Mouse (Mus musculus): ENCODE measurements at regions not wholly inside any gene's neighbourhood (a gene's known extent, or its start where the extent isn't known, plus 50 kb on each side); places are given as distances from the start of the nearest gene placed in this dataset.
A peak's percentile ranks its signal among the peaks of the same experiment; 100 is the strongest.

DNA sequence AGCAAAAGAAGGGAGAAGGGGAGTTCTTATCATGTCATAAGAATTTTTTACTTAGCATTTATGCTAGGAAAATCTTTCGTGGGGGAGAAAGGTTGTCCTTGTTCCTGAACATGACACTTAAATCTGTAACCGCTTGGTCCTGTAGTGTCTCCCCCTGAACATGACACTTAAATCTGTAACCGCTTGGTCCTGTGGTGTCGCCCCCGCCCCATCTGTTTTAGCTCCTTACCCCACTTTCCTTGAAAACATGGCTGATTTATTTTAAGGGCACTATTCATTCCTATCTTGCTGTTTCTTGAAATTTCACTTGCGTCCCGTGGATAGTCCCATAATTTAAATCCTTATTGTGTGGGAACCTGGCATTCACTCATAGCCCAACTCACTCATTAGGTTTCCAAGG is 82.2 kb downstream of the Rap2a start:
- no peak for DNase-seq (ENCODE audit: low spot score)

DNA sequence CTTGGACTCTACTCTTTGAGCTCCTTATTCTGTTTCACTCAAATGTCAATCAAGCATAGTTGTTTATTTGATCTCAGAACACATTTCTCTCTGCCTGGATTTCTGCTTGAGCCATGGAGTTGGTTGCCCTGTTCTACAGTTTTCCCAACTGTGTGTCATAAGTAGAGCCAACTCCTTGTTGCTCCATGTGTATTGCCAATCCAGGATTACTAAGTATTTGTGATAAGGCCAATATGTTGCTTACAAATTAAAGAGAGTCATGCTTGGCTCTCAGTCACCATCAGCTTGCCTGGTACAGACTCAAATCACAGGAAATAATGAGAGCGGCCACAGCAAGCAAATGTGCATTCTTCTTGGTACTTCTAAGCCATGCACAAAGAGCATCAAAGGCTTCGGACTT is 82.7 kb downstream of the Rap2a start:
- DNase-seq (ENCODE audit: low spot score) = peak; percentile 15

DNA sequence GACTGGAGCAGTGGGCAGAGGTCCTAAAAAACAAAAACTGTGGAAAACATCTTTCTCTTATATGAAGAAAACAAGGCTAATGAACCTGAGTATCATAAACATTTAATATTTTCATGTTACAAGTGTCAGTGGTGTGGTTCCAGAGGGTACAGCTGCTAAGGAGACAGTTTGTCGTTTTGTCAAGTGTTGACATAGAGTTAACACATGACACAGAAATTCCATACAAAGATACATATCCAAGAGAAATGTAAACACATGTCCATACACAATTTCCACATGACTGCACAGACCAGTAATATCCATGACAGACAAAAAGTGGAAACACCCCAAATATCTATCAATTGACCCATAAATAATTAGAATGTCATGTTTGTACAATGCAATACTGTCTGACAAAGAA is 88.7 kb downstream of the Rap2a start:
- DNase-seq (ENCODE audit: low spot score) = no peak

DNA sequence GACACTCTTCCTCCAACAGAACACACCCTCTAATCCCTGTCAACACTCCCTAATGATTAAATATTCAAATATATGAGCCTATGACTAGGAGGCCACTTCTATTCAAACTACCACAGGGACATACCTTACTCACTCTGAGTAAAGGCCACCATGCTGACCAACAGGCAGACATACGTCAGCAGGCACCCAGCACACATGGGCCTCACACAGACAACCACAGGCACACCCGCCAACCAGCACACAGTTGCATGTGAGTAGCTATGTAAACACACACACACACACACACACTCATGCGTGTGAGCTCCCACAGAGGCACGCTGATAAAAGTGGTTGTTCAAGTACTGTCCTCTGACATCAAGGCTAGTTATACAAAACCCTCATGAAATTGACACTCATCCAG is 89.8 kb downstream of the Rap2a start:
- no peak for DNase-seq (ENCODE audit: low spot score)

DNA sequence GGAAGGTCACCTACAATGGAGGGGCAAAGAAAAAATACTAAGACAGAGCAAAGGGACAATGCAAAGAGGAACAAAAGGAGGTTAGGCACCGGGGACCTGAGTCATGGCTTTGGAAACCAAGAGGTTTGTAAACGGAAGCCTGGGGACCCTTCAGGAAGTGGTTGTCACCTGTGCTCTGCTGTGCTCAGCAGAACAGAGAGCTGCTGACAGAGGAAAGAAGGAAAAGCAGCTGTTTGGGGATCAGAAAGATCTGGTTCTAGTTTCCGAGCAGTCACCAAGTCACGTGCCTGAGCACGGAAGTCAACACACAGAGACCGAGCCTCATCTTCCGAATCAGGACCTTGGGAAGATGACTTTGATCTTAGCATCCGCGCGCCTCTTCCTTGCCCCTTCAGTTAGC is 94.0 kb downstream of the Rap2a start:
- DNase-seq (ENCODE audit: low spot score) = no peak

DNA sequence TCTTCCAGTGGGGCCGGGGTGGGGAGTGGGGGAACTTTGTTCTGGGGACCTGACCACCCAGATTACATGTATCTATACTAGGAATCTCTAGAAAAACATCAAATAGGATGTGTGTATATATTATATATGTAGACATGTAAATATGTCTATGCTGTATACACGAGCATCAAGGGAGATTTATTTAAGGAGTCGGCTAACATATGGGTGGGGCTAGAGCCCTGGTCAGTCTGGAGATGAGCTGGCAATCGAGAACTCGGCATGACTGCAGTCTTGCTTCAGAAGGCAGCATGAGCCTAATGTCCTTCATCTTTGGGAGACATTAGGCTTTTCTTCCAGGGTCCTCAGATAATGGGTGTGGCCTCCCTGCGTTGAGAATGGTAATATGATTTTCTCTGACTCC is 97.0 kb downstream of the Rap2a start:
- DNase-seq (ENCODE audit: low spot score) = no peak

DNA sequence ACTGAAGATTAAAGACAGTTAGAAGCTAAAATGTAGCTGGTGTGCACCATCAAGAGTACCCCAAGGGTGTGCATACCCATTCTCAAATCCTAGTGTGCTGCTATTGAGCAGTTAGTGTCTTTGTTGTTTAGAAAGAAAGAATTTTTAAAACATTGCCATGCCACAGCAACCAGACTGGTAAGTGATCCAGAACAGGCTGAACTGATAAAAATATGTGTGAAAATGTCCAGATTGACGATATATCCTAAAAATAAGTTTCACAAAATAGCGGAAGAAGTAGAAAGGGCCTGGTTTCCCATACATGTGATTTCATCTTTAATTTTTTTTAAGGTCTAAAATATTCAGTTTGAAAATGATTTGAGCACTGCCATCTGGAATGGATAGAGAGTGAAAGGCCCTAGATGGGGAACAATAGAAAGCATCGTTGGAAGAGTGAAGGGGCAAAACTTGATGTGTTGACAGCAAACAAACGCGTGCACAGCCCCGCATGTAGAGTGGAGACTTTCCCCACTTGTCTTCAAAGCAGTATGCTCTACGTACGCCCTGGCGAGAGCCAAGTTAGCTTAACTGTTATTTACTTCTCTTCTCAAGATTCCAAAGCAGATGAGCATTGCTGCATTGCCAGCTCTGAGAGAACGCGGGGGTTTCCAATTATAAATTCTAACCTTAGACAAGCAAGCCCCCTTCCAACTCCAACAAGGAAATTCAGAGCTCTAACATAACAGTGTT is 100.3 kb downstream of the Rap2a start:
- DNase-seq (ENCODE audit: low spot score) = no peak

DNA sequence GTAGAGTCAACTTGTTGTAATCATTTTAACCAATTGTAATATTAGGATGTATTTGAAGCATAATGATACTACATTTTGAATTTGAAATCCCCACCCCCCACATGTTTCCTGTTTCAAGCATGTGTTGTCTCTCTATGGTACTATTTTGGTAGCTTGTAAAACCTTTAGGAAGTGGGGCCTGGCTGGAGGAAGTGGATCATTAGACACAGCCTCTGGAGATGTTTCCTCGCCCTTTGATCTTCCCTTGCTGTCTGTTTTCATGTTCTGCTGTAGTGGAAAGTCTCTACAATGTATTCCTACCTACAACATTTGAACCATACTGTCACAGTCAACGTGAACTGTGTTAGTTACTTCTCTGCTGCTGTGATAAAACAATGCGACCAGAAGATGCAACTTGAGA is 105.6 kb downstream of the Rap2a start:
- DNase-seq (ENCODE audit: low spot score) = no peak

DNA sequence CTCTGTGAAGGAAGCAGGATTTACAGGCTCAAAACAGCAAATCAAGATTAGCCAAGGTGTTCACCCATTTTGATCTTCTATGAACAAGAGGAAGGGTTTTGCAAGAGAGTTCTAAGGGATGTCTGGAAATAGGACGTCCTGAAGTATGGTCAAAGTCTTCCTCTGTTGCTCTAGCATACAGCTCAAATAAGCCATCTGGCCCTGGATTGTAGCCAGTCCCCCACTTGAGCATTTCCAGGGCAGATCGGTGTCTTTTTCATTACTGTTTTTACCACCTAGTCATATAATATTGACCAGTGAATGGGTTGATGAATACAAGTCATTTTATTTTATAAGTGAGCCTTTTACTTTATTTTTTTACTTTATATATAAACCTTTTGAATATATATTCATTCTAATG is 113.9 kb downstream of the Rap2a start:
- DNase-seq (ENCODE audit: low spot score) = no peak

DNA sequence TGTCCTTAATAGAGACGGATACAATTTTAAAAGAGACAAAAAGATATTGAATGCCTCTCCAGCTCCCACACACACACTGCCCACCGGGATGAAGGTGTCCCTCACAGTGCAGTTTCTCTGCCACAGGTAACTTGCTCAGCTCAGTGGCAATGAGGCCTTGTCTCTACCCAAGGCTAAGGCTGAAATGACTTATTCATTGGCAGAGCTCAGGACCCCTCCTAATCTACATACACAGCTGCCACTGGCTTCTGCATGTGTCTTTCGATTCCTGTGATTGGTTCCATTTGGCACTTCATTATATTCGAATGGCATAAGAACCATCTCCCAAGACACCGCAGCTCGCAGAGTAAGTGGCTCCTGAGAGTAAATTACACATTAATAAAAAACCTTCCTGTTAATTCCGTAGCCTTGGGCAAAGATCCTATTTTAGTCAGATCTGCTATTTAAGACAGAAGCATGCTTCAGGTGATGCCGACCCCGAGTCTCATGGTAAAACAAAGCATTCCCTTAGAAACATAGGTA is 122.2 kb downstream of the Rap2a start:
- no peak for DNase-seq (ENCODE audit: low spot score)

DNA sequence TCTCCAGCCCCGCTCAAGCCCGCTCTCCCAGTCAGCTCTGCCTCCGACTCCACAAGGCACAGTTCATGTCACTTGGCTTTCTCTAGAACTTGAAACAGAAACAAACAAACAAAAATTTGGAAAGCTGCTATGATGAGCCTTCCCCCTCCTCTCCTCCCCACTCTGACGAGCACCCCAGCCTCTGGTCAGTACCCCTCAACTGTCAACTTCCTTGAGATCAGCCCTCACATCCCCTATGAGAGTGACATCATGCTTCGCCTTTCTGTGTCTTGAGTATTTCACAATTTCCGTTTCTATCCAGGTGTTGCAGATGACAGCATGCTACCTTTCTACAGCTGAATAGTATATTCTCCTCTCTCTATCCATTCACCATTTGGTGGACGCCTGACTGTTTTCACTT is 123.3 kb downstream of the Rap2a start:
- DNase-seq (ENCODE audit: low spot score) = no peak

DNA sequence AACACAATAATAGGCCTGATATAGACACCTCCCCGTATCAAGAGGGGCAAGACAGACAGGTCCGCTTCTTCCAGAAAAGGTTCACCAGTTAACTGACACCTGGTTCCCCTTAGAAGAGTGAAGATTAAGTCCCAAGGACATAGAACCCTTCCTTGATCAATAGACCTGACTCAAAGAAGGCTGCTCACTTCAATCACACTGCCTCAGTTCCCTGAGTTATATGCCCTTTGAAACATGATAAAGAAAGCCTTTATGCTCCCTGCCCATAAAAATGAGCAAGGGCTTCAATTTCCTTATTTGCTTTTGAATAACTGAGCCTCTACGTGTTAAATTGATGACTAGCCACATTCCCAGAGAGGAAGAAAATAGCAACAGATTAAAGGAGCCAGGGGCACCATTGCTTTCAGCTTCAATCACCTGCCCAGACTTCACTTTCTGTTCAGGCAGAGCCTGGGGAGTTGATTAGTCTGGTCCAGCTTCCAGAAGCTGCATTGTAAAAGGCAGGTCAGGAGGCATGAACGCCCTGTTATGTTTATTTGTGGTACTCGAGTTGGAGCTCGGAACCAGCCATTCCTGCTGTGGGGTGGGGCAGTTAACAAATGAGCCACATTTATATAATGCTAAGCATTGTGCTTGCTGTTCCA is 125.7 kb downstream of the Rap2a start:
- peak; percentile 16 for DNase-seq (ENCODE audit: low spot score)

DNA sequence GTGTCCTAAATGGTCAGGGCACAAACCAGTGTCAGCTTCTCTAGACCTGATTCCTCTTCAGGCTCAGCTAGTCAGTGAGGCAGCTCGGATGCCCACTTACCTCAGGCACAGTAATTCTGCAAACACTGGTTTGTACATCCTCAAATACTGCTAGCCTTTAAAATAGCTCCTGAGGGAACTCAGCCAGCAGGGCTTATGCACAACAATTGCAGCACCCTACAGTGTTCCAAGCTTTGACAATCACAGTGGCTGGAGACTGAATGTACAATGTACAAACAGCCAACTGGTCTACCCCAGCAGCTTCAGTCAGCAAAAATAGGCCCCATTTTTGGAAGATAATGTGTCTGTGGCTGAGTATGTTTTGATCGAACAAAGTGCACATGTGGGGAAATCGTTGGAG is 129.6 kb downstream of the Rap2a start:
- no peak for DNase-seq (ENCODE audit: low spot score)

DNA sequence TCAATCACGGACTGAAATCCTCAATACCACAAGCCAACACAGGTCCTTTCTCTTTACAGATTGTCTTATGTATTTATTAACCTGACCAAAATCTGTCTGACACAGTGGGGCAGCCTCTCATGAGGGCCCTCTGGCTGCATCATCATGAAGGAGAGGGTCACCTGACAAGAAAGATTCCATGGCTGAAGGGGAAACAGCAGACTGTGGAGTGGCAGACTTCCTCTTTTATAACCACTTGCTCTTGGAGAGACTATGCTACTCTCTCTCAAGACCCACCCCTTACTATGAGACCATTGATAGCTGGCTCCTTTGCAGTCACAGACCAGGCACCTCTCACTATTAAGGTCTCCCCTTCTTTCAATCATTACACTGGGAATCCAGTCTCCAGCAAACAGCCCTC is 133.1 kb downstream of the Rap2a start:
- DNase-seq (ENCODE audit: low spot score) = no peak

DNA sequence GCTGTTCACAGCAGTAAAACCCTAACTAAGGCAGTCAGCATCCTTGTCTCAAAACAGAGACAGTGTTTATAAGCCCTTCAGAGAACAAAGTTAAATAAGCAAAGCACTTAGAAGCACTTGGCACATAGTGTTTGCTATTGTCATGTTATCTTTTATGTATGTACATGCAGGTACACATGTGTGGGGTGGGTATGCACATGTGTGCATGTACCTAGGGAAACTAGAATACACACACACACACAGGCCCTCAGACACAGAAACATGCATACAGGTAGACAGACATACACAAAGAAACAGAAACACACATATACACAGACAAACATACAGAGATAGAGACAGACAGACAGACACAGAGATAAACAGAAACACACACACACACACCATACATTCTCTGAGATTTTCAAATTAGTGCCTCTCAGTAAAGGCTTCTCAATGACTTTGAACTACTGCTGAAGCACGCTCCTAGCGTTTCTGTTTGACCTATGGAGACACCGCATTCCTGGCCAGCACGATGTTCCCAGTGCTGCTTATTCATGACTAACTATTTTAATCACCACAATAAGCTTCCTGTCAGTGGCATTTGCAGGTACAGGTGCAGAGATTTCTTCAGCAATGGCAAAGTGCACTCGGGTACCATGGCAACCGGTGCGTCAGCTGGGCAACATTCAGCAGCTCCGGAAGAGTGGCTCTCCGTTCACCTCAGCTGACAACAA is 148.1 kb downstream of the Rap2a start:
- DNase-seq (ENCODE audit: low spot score) = peak; percentile 48

DNA sequence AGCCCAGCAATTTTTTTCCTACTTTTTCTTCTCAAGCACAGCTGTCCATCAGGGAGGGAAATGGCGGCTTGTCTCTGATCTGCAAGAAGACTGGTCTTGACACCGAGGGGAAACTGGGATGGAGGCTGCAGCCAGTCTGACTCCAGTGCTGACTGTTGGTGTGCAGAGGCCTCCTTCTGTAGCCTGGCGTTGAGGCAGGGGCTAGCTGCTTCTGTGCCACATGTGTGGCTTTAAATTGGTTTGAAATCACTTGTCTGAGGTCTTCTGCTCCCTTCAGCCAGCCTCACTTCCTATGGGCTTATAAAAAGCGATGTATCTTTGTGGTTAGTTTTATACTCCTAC is 148.7 kb downstream of the Rap2a start:
- DNase-seq (ENCODE audit: low spot score) = no peak

DNA sequence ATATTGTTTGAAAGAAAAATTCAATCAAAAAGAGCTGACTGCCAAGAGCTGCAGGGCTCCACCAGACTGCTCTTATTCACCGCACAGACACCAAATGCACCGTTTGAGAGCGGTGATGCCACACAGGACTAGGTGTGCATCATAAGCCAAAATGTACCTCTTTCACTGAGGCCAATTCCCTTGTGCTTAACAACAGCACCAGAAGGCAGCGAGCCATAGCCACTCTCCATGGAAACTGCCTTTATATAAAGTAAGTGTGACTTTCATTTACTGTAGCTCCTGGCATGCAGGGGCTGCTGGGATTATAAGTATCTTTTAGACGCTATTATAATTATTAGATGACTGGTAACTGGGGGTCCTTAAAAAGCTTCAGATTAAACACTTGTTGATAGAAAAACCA is 154.5 kb downstream of the Rap2a start:
- no peak for DNase-seq (ENCODE audit: low spot score)

DNA sequence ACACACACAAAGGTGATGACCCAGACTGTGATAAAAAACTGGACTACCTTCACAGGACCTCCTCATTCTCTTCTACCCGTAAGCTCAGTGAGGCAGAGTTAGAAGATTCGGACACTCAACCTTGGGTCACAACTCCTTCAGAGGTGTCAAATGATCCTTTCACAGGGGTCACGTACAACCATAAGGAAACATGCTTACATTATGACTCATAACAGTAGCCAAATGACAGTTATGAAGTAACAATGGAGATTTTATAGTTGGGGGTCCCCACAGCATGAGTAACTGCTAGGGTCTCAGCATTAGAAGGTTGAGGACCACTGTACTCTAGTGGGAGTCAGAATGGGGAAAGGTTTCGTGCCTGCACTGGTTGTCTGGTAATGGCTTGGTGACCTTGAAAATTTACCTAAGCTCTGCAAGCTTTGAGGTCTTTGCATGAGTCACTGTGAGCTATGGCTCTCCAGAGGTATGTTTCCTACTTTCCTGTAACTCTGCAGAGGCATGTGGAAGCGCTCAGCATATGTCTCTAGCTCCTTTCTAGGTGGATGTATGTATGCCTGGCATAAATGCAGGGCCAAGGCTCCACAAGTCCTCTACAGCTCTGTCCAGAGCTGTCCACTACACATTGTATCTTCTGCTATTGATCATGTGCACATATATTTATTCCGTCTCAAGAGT is 158.6 kb downstream of the Rap2a start:
- no peak for DNase-seq (ENCODE audit: low spot score)

DNA sequence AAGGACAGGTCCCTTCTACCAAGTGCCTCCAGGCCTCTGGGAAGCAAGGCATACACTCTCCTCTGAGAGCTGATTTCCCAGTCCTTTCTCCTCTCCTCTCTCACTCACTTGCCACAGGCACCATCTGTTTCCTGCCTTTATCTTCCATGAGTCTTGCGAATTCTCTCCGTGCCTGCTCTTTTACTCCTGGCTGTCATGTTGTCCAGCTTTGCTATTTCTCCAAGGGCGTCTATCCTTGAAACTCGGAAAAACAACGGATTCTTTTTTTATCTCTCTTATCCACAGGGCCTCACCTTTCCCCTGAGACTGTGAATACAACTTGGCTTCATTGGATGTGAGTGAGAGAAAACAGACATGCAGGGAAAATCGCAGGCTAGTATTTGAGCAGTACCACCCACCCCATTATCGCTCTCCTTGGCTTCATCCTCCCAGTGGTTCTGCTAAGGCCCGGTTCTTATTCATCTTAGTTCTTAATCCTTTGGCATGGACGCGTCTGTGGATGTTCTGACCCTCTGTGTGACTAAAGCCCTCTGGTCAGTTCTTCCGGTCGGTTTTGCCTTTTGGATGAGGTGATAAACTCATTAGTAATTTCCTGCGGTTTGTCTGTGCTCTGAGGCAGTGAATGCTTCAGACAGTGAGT is 159.4 kb downstream of the Rap2a start:
- no peak for DNase-seq (ENCODE audit: low spot score)

DNA sequence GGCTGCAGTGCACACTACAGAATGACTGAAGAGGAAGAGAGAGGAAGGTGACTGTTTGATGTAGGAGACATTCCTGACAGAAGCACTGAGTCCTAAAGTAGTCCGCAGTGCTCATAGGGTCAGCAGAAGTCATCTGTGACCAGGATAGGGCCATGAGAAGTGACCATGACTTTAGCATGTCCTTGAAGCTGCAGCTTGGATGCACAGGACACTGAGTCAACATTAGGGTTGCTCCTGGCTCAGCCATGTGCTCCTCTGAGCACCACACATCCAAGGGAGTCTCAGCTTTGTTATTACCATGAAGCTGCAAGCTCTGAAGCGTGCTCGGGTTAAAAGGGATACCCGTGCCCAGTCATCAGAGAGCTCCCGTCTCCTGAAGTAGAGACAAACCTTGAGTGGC is 164.3 kb downstream of the Rap2a start:
- DNase-seq (ENCODE audit: low spot score) = no peak

DNA sequence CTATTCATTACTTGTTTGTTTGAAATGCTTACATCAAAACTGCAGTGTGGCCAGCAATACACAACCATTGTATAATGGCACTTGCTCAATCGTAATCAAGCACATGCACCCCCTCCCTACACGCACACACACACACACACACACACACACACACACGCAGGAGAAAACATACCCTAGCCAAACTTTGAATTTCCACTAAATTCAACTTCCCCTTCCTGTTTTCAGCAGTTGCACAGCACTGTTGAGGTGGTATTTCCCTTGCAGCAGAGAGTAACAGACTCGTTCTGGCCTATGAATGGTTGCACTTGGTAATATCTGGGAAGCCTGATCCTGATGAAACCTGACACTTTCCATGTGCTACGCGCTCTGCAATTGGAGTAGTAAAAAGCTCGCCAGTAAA is 173.8 kb downstream of the Rap2a start:
- DNase-seq (ENCODE audit: low spot score) = no peak

DNA sequence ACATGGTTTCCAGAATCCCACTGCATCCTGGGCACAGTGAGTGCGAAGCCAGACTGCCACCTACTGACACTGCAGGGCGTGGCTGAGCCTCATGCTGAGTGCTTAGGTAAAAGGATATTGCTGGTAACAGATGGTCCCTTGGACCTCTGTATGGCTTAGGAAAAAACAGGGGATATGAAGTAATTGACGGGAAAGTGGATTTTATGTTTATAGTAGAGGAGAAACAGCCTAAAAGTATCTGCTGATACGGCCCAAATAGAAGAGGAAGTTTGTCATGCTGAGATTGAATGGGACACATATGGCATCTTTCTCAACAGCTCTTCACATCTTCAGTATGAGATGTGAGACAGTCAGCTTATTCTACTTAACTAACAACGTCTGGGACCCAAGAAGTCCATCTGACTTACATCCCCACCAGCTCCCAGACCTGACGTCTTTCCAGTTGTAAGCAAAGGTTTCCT is 182.1 kb downstream of the Rap2a start:
- peak; percentile 60 for DNase-seq (ENCODE audit: low spot score)

All from lung, postnatal 25 days (tissue).